Mouse (Mus musculus) adrenal gland (tissue): ENCODE data around the gene Sik1.
"Not testable (repeated sequence)": the region's sequence is repeated elsewhere in the genome, so short reads cannot be mapped to it uniquely, and the experiment has no call there.

Source experiments
- intact Hi-C: fragments of 180-260 bp; cut with DNase I; formaldehyde crosslinking; loops from one replicate; pipeline ENCODE4 v1.15.1; 2025
- long read RNA-seq, 2 experiments: library from polyadenylated mRNA; unstranded; transcript quantifications; one replicate each; pipeline ENCODE4 v2.0.0; 2020; ENCODE audit warnings: borderline replicate concordance in 1 of 2; ENCODE audit not compliant: insufficient replicate concordance in 1 of 2

The Sik1 gene
- long read RNA-seq, experiment 1, partial matches to known transcripts, result 0 of 4 reads
- long read RNA-seq, experiment 1, other reads (novel, unspliced or antisense), result 4 of 4 reads
- long read RNA-seq, experiment 2, full-length matches to known transcripts, result 1 of 3 reads
- long read RNA-seq, experiment 2, partial matches to known transcripts, result 2 of 3 reads
- long read RNA-seq, experiment 2, other reads (novel, unspliced or antisense), result 0 of 3 reads

DNA sequence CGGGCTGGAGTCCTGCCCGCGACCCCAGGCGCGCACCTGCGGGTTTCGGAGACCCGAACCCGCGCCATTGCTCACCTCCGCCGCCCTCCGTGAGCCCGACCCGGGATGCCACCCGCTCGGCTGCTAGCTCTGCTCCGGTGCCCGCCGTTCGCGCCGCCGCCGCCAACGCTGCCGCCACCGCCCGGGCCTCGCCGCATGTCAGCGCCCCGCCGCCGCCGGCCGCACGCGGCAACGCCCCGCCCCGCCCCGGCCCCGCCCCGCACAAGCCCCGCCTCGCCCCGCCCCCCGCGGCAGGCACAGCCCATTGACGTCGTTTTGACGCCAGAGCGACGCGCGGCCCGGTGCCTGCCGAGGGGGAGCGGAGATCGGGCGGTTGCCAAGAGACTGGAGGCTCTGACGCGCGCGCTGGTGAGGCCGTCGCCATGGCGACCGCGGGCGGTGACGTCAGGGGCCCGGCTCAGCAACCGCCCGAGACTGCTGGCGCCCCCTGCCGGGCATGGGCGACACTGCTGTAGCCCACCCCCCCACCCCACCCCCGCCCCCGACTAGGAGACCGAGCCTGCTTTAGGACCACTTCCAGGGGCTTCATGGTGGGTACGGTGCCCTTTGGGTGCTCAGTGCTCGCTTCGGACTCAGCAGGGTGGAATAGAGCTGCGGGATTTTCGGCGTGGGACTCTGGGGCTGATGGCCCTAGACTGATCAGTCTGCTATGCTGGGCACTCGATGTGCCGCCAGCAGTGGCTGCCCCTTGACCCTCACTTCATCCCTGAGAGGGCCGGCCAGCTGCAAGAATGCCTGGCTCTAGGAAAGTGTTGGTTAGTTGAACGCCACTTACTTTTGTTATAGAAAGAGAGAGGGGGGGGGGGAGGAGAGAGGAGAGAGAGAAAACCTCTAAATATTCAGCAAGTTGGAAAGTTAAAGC is at the start of gene Sik1:
Gene Sik1, minus strand, starts transcription at position 208 of the 922 bp plus-strand sequence.
- intact Hi-C loops, result loop anchor here (5.0 to 10.0 kb wide), 2 partner anchors 91 to 171 kb away; no protein-coding TSS in a partner anchor

DNA sequence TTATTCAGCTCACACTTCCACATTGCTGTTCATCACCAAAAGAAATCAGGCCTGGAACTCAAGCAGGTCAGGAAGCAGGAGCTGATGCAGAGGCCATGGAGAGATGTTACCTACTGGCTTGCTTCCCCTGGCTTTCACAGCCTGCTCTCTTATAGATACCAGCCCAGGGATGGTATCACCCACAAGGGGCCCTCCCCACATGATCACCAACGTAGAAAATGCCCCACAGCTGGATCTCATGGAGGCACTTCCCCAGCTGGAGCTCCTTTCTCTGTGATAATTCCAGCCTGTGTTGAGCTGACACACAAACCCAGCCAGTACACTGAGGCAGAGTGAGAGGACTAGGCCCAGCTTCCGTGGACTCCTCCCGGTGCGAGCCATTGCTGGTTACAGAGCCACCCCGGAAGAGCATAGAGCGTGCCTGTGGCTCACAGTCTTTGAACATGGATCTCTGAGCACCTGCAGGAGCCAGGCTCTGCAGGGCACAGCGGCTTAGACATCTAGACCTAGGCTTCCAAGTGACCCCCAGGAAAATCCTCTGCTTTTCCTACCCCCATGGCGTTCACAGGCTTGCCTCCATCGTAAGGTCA is 49.7 kb upstream of the Sik1 start:
- intact Hi-C loops, result no loop called here

DNA sequence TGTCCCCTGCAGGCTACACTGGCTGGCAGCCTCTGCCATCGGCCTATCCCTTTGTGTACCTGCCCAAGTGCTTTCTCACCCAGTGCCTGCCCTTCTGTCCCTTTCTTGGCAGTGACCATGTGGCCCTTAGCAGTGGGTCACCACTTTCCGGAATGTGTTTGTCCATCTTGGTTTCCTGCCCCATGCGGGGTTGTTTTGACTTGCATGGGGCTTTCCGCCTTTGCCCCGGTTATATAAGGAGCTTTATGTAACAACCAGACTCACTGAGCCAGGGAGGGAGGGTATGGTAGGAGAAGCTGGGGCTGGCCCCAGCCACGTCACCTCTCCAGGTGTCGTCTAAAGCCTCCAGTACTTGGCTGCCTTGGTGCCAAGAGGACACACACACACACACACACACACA is 48.4 kb upstream of the Sik1 start:
- intact Hi-C loops, result no loop called here

DNA sequence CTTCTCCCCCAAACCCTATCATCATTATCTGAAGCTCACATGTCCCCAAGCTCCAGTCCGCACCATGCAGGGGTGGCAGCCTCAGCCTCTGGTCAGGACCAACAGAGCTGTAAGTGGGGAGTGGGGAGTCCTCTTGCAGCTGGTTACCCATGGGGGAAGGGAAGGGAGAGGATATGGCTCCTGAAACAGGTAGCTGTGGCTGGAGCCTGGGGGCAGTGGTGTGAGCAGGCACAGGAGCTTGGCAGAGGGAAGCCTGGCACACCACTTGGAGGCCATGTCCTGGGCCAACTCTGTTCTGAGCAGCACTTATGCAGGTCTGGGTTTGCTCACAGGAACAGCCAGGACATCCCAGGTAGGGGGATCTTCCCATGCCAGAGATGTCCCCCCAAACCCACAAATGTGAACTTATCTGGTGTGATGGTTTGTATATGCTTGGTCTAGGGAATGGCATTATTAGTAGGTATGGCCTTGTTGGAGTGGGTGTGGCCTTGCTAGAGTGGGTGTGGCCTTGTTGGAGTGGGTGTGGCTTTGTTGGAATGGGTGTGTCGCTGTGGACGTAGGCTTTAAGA is 47.1 kb upstream of the Sik1 start:
- intact Hi-C loops, result no loop called here

DNA sequence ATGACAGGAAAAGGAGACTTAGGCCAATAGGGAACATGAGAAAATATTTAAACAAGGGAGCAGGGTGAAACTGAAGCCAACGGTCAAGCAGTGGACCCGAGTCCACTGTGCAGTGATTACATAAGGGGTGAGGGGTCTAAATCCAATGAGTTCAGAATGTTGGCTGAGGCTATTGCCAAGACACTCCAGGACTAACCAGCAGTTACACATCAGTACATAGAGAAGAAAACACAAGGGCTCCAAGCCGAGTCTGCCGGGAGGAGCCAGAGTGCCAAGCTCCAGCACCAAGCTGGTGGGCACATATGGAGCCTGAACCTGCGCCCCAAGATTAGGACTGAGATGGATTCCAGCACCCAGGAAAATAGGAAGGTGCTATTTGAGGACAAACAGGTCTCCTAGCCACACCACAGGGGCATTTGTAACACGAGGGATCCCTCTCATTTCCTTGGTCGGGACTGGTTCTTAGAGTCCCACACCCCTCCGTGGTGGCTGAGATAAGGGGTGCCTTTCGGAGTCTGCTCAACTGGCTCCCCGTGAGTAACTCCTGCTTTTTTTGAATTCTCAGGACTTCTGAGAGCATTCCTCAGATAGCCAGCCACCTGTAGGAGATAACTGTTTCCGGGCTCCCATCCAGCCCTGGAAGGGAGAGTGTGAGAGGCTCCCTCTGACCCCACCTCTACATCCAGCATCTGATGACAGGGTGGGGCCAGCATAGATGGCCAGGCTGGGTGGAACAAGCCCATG is 46.0 kb upstream of the Sik1 start:
- intact Hi-C loops, result no loop called here

DNA sequence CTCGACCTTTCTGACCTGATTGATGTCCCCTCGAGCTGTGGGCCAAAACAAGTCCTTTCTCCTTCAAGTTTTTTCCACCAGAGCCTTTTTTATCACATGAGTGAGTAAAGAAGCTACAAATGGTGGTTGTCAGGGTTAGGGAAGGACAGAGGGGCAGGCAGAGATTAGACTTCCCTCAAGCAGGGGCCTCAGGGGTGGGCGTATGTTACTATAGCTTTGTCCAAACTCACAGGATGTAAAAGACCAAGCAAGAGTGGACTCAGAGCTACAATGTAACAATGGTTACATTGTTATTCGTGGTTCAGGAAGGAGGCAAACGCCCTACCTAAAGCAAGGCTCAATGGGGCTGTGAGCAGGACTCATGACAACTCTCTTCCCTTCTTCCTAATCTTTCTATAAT is 43.3 kb upstream of the Sik1 start:
- intact Hi-C loops, result no loop called here

DNA sequence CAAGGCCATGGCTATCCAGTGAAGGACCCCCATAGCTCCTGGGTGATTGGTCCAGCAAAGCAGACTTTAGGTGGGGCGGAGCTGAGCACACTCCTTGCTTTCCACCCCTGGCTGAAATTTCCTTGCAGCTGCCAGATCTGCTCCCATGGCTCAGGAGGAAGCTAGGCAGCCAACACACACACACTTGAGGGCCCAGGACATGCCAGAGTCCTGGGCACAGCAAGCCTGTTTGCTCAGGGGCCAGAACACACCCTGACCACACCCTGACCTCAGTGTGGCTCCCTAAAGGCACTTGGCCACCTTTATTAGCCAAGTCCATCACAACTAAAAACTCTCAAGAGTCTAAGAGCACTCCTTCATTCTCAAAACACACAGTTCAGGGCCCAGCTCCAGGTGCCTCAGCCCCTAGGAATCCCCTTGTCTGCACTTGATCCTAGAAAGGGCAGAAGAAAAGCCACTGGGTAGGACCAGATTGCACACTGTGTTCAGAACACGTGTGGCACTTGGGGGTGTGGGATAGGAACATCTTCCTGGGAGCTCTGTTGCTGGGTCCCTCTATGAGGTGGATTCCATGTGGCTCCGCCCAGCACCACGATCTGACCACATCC is 41.7 kb upstream of the Sik1 start:
- intact Hi-C loops, result no loop called here

DNA sequence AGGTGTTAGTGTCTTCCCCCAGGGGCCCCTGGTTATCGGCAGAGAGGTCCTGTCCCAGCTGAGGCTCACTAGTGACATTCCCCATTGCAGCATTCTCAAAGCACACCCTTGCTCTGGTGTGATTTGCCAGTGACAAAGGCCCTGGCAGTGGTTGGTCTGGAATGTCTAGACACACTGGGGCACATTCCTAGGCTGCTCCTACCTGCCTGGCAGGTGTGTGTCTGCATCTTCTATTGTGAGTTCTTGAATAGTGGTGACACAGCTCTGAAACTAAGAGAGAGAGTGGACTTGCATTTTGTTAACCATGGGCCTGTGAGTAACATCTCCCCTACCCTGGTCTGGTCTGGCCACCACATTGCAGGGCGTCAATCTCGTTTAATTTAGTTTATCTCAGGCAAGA is 41.1 kb upstream of the Sik1 start:
- intact Hi-C loops, result no loop called here

DNA sequence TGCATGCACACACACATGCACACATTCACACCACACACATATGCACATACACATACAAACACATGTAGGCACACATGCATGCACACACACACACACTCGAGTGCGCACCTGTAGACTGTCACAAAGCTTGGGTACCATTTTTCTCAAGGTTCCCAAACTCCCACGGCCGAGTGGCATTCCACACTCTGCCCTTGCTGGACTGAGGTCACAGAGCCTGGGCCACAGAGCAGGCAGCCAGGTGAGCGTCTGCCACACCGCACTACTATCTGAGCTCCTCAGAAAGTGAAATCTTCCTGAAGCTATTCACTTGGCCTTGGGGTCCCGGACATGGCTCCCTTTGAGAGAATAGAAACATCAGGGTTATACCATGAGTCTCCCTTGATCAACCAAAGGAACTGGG is 40.7 kb upstream of the Sik1 start:
- intact Hi-C loops, result no loop called here

DNA sequence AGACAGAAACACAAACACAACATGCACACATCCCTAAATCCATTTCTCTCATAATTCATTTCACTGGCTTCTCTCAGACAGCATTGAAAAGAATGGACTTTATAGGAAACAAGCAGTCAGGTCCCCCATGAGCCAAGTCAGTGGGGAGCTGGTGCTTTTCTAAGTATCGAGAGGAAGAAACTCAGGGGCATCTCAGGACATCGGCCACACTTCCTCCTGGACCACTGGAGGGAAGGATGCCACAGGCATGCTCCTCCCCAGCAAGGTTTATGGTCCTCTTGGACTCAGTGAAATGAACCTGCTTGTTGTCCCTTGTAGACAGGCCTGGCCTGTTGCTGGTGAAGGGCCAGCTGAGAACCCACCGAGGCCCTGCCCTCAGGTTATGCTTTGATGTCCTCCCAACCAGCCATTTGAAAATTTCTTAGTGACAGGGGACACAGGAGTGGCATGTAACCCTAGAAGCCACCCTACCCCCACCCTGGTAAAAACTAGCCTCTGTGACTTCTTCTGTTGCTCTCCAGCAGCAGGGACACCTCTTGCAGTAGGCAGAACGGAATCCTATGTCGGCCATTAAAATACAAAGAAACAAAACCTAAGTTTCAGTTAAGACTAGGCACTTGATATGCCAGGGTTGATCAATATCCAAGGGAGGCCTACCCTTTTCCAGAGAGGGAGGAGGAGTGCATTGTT is 37.9 kb upstream of the Sik1 start:
- intact Hi-C loops, result no loop called here

DNA sequence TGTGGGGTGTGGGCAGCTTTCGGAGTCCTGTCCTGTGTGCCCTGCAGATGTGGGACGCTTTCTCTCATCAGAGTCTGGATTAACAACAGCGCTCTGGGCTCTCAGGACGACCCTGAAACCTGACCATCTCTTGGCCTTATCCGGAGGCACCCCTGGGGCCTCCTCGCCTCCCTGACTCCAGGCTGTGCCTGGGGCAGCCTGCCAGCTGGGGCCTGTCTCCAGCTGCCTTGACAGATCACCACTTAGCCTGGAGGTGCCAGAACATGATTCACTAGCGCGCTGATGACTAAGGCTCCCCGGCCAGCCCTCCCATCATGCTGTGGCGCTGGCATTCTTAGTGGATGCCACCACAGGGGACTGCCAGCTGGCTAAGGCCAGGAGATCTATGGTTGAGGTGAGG is 37.1 kb upstream of the Sik1 start:
- intact Hi-C loops, result no loop called here

DNA sequence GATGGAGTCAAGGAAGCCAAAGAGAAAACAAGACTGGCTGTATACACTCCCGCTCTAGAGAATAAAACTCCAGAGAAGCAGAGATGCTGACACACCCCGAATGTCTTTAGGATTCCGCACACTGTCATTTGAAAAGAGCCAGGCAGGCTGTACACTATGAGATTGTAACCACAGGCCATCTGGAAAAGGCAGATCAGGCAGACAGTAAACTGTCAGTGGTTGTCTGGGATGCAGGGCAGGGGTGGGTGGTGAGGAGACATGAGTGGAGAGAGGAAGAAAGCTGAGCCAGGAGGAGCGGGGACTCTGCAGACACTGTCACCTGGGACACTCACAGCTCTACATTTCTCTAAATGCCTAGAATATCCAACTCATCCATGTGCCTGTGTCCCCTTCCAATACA is 36.3 kb upstream of the Sik1 start:
- intact Hi-C loops, result no loop called here

DNA sequence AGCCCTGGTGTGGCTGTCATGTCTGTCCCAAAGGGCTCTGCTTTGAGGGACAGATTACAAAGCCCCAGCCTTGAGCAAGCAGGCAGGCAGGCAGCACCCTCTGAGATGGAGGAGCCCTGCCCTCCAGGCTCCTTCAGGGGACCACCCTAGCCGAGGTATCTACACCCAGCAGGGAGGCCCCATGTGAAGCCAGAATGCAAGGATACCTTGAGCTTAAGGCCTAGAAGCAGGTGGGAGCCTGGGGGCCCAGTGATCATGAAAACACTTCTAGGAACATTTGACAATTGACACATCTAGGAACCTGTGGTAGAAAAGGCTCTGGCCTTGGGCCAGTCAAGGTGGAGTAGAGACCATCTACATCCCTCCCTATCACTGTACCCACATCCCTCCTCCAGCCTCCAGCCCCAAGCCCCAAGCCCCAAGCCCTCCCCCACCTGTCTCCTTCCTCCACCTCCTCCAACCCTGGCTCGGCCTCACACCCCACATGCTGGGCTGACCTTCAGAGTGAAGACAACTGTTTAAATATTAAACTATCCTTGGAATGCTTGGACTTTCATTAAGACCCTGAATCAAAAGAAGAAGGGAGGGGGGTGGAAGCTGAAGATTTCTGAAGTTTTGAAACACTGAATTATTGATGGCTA is 34.8 kb upstream of the Sik1 start:
- intact Hi-C loops, result no loop called here

DNA sequence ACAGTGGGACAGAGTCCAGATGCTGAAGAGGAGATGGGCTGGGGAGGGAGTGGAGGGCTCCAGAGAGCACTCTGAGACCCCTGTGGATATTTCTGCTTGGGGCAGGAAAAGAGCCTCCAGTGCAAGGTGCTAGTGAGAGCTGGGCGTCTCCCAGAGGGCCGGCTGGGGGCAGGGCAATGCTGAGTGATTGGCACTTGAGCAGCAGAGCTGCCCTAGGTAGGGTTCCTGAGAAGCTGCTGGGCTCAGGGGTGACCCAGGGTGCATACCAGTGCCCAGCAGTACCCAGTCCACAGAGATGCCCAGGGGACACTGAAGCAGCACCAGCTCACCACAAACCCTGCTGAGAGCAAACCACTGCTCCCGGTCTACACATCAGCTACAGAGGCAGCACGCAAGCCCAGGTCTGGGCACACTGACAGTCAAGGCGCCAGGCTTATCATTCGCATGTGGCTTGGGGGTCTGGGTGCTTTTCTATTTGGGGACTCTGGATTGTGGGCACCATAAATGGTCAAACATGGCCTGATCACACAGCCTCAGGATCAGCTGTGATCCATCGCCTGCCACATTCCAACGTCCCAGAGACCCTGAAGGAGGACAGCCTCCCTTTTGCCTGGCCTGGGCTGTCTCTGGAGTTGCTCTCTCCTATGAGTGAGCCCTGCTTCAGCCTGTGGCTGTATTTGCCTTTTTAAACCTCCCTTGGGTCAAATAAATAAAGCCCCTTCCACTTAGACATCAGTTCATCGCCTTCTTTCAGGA is 34.0 kb upstream of the Sik1 start:
- intact Hi-C loops, result no loop called here

DNA sequence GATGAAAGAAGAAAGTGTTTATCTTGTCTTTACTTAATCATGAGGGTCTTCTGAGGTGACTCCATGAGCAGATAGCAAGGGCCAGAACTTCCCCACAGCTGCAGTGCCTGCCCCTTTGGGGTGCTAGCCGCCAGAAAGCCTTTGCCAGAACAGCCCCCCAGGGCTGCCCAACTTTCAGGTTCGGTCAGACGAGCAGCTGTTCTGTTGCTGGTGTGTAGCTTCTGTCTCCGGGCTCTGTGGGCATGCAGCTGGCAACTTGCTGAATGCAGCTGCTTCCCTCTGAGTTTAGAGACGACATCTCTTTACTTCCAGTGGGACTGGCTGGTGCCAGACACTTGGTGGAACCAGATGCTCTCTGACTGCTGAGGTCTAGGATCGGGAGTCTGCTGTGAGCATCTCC is 32.9 kb upstream of the Sik1 start:
- intact Hi-C loops, result no loop called here

DNA sequence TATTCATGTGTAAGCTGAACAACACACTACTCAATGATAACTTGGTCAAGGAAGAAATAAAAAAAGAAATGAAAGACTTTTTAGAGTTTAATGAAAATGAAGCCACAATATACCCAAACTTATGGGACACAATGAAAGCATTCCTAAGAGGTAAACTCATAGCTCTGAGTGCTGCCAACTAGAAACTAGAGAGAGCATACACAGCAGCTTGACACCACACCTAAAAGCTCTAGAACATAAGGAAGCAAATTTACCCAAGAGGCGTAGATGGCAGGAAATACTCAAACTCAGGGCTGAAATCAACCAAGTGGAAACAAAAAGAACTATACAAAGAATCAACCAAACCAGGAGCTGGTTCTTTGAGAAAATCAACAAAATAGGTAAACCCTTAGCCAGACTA is 29.1 kb upstream of the Sik1 start:
- intact Hi-C loops, result not testable (repeated sequence)

DNA sequence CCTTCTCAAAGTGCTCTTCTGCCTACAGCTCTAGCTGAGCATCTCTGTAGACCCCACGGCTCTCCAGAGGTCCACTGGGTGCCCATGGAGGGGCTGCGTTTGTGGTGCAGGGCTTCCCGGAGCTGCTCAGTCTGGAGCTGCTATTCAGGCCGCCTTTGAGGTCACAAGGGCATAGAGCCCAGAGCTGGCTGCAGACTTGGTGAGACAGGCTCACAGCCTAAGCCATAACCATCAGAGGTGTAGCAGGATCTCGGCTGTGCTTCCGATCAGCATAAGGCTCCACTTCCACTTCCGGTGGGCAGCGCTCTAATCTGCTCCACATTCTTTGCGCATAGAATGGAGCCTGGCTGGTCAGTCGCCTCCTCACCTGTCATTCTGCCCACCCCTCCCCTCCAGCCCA is 23.8 kb upstream of the Sik1 start:
- intact Hi-C loops, result no loop called here

DNA sequence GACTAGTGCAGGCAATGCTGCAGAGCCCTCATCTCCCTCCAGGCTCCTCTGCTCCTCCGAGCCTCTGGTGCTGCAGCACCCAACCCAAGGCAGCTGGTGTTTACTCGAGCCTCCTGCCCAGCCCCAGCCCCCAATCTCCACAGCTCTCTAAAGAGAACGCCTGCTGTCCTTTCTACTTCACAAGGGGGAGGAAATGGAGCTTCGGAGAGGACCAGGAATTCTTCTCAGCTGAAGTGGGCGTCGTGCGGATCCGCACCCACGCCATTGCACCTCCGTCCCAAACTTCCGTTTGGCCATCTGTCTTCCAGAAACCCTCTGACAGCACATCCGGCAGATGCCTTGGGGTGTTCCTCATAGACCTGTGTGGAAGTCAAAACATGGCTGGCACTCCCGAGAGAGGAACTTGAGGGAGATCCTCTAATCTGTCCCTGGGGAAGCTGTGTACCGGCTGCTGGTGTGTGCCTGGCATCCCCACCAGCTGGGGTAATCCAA is 22.1 kb upstream of the Sik1 start:
- intact Hi-C loops, result no loop called here

DNA sequence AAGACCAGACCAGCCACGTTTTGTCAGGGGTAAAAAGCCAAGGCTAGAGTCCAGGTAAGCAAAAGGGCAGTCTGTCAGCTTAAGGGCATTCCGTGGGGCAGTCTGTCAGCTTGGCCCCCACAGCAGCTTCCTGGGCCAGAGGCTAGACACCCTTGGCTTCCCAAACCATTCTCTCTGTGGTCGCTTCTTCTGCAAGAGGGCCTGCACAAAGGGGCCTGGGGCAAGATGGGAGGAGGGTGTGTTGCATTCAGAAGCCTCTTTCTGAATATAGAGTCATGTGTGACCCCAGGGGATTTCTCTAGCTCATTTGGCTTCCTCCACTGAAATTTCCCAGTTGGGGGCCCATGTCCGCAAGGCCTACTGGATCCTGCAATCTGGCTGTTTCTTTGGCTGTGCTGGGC is 21.6 kb upstream of the Sik1 start:
- intact Hi-C loops, result no loop called here
